Mouse (Mus musculus): Measurements from ENCODE around the gene Sfta2.

Gene Sfta2

GRCm38 (mm10) chr17:35591731-35592130, 9.6 kb upstream of the Sfta2 start:
- in situ Hi-C loops (cut with MboI; ENCODE audit: unreplicated experiment in 2 of 2), result no loop called here

DNA sequence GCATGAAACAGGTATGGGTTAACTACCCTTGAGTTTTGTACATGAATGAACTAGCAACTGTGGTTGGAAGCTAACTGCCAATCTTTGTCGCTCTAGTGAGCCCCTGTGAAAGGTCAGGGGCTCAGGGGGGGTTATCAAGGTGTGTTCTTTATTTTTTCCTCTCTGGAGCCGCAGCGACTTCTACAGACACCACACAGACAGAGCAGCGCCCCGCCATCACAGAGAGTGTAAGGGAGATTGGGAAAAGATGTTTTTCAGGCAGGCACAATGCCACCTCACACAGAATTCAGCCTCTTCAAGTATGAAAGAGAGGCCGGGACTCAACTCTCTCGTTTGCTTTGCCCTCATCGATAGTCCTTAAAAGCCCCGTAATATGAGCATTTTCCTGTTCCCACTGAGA, 9.2 kb upstream of the Sfta2 start:
- in situ Hi-C loops (cut with MboI; ENCODE audit: unreplicated experiment in 2 of 2), result no loop called here

DNA sequence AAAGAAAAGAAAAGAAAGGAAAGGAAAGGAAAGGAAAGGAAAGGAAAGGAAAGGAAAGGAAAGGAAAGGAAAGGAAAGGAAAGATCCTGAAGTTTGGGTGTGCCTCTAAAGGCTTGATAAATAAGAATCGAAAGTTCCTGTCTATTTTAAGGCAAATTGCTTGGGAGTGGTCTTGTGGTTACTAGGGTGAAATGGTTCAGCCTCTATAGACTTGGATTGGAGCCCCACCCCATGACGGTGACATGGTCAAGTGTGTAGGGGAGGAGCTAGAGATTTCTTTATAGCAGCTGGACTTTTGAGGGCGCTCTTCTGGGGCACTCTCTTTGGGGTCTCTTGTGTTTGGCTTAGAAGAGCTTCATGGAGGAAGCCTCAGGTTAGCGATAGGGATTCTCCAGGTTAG, 7.6 kb upstream of the Sfta2 start:
- in situ Hi-C loops (cut with MboI; ENCODE audit: unreplicated experiment in 2 of 2), result no loop called here

DNA sequence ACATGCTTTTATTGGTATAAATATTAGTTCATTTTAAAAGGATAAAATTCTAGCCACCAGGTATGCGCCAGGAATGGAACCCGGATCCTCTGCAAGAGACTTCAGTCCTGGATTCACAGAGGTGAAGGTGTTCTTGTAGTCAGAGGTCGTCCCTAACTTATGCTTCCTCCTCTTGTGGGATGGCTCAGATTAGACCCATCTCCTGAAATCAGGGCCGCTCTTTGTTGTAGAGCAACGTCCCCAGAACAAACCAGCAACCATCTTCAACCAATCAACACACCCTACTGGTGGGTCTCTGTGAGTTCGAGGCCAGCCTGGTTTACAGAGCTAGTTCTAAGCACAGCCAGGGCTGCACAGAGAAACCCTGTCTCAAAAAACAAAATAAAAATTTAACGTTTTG, 6.9 kb upstream of the Sfta2 start:
- in situ Hi-C loops (cut with MboI; ENCODE audit: unreplicated experiment in 2 of 2), result no loop called here

GRCm38 (mm10) chr17:35597399-35597798, 4.0 kb upstream of the Sfta2 start:
- in situ Hi-C loops (cut with MboI; ENCODE audit: unreplicated experiment in 2 of 2), result no loop called here

DNA sequence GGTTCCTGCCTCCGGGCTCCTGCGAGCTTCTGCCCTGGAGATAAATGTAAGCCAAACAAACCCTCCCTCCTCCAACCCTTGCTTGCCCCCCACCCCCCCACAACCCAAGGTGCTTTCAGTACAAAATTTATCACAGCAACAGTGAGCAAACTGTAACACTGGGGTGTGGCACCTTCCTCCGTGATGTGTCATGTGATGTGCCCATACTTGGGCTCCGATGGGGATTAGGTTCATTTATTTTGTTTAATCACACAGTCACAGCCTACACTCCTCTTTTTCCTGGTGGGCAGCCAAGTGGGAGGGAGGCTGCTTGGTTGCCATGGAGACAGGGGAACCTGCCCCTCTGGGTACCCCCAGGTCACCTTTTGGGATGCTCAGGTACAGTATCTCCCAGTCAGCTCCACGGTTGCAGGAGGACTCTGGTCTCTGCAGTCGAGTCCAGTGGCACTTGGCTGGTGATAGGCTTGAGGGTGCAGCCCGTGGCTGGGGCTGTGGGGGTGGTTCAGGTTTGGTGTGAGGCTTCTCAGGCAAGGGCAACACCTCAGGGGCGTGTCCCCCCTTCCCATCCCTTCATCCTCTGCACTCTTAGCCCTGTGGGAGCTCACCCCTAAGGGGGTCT, 496 bp downstream of the Sfta2 start:
- in situ Hi-C loops (cut with MboI; ENCODE audit: unreplicated experiment in 2 of 2), result loop anchor here in 1 of 2 experiments (25.0 kb wide), 1 partner anchor 835 kb away; no protein-coding TSS in a partner anchor

DNA sequence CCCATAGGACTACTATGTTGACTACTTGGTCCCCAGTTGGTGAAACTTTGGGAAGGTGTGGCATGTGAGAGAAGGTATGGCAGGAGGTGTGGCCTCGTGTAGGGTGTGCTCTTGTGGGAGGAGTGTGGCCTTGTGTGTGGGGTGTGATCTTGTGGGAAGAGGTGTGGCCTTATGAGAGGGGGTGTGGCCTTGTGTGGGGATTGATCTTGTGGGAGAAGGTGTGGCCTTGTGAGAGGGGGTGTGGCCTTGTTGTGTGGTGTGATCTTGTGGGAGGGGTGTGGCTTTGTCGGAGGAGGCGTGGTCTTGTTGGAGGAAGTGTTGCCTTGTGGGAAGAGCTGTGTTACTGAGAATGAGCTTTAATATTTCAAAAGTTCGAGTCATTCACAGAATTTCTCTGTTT, 15.8 kb downstream of the Sfta2 start:
- in situ Hi-C loops (cut with MboI; ENCODE audit: unreplicated experiment in 2 of 2), result loop anchor here in 1 of 2 experiments (25.0 kb wide), 1 partner anchor 820 kb away; no protein-coding TSS in a partner anchor

- in situ Hi-C loops (cut with MboI; ENCODE audit: unreplicated experiment in 2 of 2), result loop anchor here in 1 of 2 experiments (5.0 kb wide), 1 partner anchor 91 kb away; no protein-coding TSS in a partner anchor
These were observed 25.2 kb downstream of the Sfta2 start, which contains the start of gene Gm9573 for GRCm38 (mm10) chr17:35626537-35626936. Gene Gm9573, minus strand, starts transcription at chr17:35626637.

GRCm38 (mm10) chr17:35633992-35634391, 32.6 kb downstream of the Sfta2 start:
- in situ Hi-C loops (cut with MboI; ENCODE audit: unreplicated experiment in 2 of 2), result loop anchor here in 1 of 2 experiments (10.0 kb wide), 1 partner anchor 91 kb away; no protein-coding TSS in a partner anchor

DNA sequence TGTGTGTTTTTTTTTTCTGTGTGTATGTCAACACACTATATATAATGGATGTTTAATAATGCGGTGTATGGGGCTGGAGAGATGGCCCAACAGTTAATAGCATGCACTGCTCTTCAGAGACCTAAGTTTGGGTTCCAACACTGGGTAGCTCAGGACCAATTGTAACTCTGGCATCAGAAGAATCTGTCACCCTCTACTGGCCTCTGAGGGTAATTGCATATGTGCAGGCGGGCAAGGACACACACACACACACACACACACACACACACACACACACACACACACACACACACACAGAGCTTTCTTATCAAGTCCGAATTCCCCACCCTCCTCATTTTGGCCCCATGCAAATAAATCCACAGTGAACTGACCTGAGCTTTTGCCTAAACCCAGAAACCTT, 33.9 kb downstream of the Sfta2 start:
- in situ Hi-C loops (cut with MboI; ENCODE audit: unreplicated experiment in 2 of 2), result loop anchor here in 1 of 2 experiments (10.0 kb wide), 1 partner anchor 90 kb away; no protein-coding TSS in a partner anchor

- in situ Hi-C loops (cut with MboI; ENCODE audit: unreplicated experiment in 2 of 2), result loop anchor here in 1 of 2 experiments (10.0 kb wide), 1 partner anchor 89 kb away; no protein-coding TSS in a partner anchor
These were observed 34.4 kb downstream of the Sfta2 start for GRCm38 (mm10) chr17:35635699-35636111.

DNA sequence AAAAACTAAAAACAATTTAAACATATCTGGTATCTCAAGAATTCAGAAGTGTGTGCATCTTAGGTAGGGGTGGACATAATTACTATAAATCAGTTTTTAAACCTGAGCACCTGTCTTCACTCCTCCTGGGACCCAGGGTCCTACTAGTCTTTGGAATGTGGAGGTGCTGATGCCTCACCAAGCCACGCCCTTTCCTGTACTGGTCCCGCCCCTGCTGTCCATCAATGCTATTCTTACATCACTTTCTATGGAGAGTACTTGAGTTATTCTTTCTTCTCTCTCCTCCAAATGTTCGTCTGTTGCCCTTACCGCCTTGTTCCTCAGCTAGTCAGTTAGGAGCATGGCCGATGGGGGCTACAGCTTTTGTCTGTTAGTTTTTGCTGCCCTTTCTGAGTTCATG, 35.0 kb downstream of the Sfta2 start:
- in situ Hi-C loops (cut with MboI; ENCODE audit: unreplicated experiment in 2 of 2), result loop anchor here in 1 of 2 experiments (10.0 kb wide), 1 partner anchor 88 kb away; no protein-coding TSS in a partner anchor

GRCm38 (mm10) chr17:35638475-35639190, 37.3 kb downstream of the Sfta2 start:
- in situ Hi-C loops (cut with MboI; ENCODE audit: unreplicated experiment in 2 of 2), result loop anchor here in 1 of 2 experiments (10.0 kb wide), 1 partner anchor 86 kb away; no protein-coding TSS in a partner anchor

DNA sequence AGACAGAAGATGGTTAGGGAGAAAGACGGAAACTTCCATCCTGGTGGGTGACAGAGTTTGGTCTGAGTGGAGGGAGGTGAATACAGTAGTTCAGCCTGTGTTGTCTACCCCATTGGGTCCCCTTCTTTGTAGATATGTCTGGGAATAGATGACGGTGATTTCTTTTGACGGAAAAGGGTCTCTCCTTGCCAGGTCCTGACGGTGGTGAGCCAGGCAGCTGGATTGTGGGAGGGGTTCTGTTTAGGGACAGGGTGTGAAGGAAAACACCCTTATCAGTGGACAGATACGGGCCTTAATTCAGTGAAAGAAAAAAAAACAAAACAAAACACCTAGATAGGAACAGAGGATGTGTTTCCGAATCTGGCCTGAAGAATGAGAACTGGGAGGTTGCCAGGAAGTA, 38.0 kb downstream of the Sfta2 start:
- in situ Hi-C loops (cut with MboI; ENCODE audit: unreplicated experiment in 2 of 2), result loop anchor here in 1 of 2 experiments (10.0 kb wide), 1 partner anchor 85 kb away; no protein-coding TSS in a partner anchor

DNA sequence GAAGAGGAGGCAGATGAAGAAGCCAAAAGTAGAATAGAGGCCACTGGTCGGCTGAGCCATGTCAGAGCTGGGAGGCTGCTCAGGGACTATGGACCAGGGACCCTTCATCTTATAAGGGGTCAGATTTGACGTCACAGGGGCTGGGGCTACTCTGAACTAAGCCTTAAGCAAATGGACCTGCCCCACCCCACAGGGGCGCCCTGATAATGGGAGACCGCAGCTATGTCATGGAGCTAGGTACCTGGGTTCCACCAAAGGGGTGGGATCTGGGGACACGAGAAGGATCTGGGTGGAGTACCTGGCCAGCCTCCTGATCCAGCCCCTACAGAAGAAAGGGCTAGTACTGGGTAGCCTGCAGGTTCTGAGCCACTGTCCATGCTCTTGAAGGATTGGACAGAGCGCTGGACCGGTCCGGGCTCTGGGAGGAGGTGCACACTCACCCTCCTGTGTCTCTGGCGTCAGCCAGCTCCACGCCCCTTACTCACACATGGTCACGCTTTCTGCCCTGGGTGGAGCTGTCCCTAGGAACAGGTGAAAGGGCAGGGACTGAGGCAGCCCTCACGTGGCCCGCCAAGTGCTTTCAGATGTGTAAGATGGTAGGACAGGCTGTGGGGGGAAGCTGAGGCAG, 42.4 kb downstream of the Sfta2 start, which contains the start of gene Mucl3:
Gene Mucl3 (minus strand): TSS at position 87 of the 628 bp plus-strand sequence.
- in situ Hi-C loops (cut with MboI; ENCODE audit: unreplicated experiment in 2 of 2), result no loop called here

DNA sequence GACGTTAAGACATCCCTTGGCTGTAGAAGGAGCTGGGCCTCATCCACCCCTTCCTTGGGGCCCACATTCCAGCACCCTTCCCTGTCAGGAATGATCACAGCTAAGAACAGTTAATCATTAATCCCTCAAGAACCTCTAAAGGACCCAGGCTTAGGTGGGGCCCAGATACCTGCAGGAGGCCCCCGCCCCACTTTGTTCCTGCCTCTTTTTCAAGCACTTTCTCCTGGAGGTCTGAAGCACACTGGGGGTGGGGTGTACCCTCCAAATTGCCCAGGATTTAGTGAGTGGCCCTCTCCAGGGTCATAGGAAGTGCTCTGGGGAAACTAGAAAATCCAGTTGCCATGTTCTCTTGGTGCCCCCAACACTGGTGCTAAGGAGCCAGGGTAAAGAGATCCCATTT, 48.1 kb downstream of the Sfta2 start:
- in situ Hi-C loops (cut with MboI; ENCODE audit: unreplicated experiment in 2 of 2), result no loop called here

GRCm38 (mm10) chr17:35653086-35653485, 51.7 kb downstream of the Sfta2 start:
- in situ Hi-C loops (cut with MboI; ENCODE audit: unreplicated experiment in 2 of 2), result no loop called here

- in situ Hi-C loops (cut with MboI; ENCODE audit: unreplicated experiment in 2 of 2), result no loop called here
These were observed 64.7 kb downstream of the Sfta2 start for GRCm38 (mm10) chr17:35665957-35666515.

DNA sequence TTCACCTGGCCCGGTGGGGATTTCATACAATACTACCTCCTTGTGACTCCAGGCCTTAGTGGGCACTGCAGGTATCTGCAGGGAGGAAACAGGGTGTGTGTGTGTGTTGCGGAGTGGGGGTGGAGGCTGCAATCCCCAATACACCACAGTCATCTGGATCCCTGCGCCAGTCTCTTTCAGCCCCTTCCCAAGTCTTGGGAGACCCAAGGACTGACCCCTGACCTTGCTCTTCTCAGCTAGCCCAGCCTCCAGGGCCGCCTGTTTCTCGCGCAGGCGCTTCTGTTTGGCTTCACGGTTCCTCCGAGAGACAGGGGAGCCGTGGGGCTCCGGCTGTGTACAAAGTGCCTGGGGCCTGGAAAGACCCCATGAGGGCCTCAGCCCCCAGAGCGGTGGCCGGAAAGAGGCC, 65.5 kb downstream of the Sfta2 start:
- in situ Hi-C loops (cut with MboI; ENCODE audit: unreplicated experiment in 2 of 2), result no loop called here

DNA sequence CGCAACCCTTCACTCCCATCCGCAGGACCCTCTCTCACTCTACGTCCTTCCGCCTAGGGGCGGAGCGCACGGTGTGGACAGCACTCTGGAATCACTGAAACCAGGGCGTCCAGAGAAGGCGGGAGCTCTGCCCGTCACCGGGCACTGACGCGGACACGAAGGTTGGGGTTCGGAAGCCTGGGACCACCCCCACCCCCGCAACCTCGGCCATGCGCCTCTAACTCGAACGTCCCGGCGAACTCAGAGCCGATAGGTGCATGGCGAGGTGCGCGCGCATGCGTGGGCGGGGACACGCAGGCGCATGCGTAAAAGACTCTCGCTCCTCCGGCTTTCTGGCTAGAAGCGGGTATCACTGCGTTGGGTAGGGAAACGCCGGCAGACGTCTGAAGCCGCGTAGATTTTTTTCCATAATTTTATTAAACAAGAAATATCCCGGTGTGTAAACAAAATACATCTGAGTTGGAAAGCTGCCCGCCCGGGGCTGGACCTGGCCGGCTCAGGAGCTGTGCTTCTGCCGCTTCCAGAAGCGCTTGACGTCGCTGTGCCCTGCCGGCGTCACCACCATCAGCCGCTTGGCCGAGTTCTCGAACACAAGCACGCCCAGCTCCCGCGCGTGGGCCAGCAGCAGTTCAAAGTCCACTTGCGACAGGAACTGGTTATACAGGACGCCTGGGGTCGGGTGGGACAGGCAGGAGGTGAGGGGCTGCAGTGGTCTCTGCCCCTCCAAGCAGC, 66.2 kb downstream of the Sfta2 start, which contains the start of gene Vars2:
Gene Vars2 (minus strand): TSS at position 259 of the 732 bp plus-strand sequence.
- in situ Hi-C loops (cut with MboI; ENCODE audit: unreplicated experiment in 2 of 2), result no loop called here
